Mouse (Mus musculus) intestine, embryonic 14.5 days (tissue): Measurements from ENCODE around the gene Cdh24. TPM values are rescaled to one million over a fixed set of nuclear protein-coding genes. Genes with fewer than 3 reads are reported as not detected.

ENCODE experiments used
- ATAC-seq: fragments of 200-750 bp; cut with Nextera tagmentation; replicated peaks from 2 replicates; pipeline ENCODE4 v1.8.0; 2017; ENCODE audit warnings: low read depth, moderate number of reproducible peaks, moderate TSS enrichment, moderate library complexity; ENCODE audit not compliant: low FRiP score, low TSS enrichment
- DNase-seq: peaks from one replicate; pipeline ENCODE4 v3.0.0-alpha.2; 2018; ENCODE audit warnings: low spot score
- H3K27ac ChIP-seq: fragments of 300-500 bp; sonication (generic); 2 replicates; pipeline ENCODE4 v1.5.1; 2014; ENCODE audit warnings: low read depth, mild to moderate bottlenecking, control low read depth
- H3K27me3 ChIP-seq: fragments of 300-500 bp; sonication (generic); replicated peaks from 2 replicates; pipeline ENCODE4 v1.6.1; 2014; ENCODE audit warnings: low read length, control low read depth; ENCODE audit not compliant: control insufficient read depth, insufficient read depth
- H3K36me3 ChIP-seq: fragments of 300-500 bp; sonication (generic); 2 replicates; pipeline ENCODE4 v1.6.1; 2014; ENCODE audit warnings: low read length, control low read depth; ENCODE audit not compliant: control insufficient read depth, insufficient read depth
- H3K4me1 ChIP-seq: fragments of 300-500 bp; sonication (generic); replicated peaks from 2 replicates; pipeline ENCODE4 v1.6.1; 2014; ENCODE audit warnings: low read length, control low read depth, mixed read lengths; ENCODE audit not compliant: control insufficient read depth, insufficient read depth
- H3K4me2 ChIP-seq: fragments of 300-500 bp; sonication (generic); 2 replicates; pipeline ENCODE4 v1.6.1; 2014; ENCODE audit warnings: low read length
- H3K4me3 ChIP-seq: fragments of 300-500 bp; sonication (generic); 2 replicates; pipeline ENCODE4 v1.5.1; 2014; ENCODE audit warnings: low read depth, low read length, control low read depth, mixed read lengths
- H3K9ac ChIP-seq: fragments of 300-500 bp; sonication (generic); 2 replicates; pipeline ENCODE4 v1.6.1; 2014; ENCODE audit warnings: mild to moderate bottlenecking, low read length
- H3K9me3 ChIP-seq: fragments of 300-500 bp; sonication (generic); 2 replicates; pipeline ENCODE4 v1.6.1; 2016; ENCODE audit warnings: low read length, control low read depth; ENCODE audit not compliant: control insufficient read depth
- WGBS: fragments of 180-500 bp; shearing (Covaris S2); extraction: QIAGEN DNeasy Blood & Tissue Kit; methylation state at CpG from one replicate; pipeline ENCODE4 v1.1.7; 2014; 5-methylcytosine and 5-hydroxymethylcytosine counted together
- polyA plus RNA-seq: library from polyadenylated mRNA; unstranded; fragments of >200 nt; fragmentation: Nextera tagmentation; extraction: Ambion mirVana; gene quantifications from 2 replicates; pipeline ENCODE4 v1.2.1, GENCODE M21; 2014

Cdh24 gene
- polyA plus RNA-seq, 1 experiment from 2014 or later = 4.0 TPM

GRCm38 (mm10) chr14:54638210-54638609 lies 3.0 kb downstream of the Cdh24 start:
- no peak overlapping the region for H3K4me2 ChIP-seq
- H3K9me3 ChIP-seq = no peaks in the 10 kb centered on the region
- WGBS = 76% methylated on average over 5 of the region's 5 CpGs
- no peak overlapping the region for H3K4me3 ChIP-seq
- no peaks in the 10 kb centered on the region for H3K27me3 ChIP-seq
- peaks cover 10% of the 10 kb centered on the region for H3K4me1 ChIP-seq
- peaks cover 37% of the 10 kb centered on the region for H3K36me3 ChIP-seq
- no peak overlapping the region for H3K27ac ChIP-seq
- ATAC-seq = no peak
- no peak for DNase-seq
- H3K9ac ChIP-seq = no peak overlapping the region

- ATAC-seq (no peak), DNase-seq (peak; percentile 74)
- no peak overlapping the region for H3K9ac ChIP-seq
- no peak overlapping the region for H3K27ac ChIP-seq
- H3K9me3 ChIP-seq = no peaks in the 10 kb centered on the region
- H3K4me1 ChIP-seq = peaks cover 10% of the 10 kb centered on the region
- WGBS = 59% methylated on average over 8 of the region's 8 CpGs
- no peak overlapping the region for H3K4me3 ChIP-seq
- H3K36me3 ChIP-seq = peaks cover 39% of the 10 kb centered on the region
- H3K27me3 ChIP-seq = no peaks in the 10 kb centered on the region
- no peak overlapping the region for H3K4me2 ChIP-seq
These were observed 4.2 kb downstream of the Cdh24 start for GRCm38 (mm10) chr14:54636954-54637353.

DNA sequence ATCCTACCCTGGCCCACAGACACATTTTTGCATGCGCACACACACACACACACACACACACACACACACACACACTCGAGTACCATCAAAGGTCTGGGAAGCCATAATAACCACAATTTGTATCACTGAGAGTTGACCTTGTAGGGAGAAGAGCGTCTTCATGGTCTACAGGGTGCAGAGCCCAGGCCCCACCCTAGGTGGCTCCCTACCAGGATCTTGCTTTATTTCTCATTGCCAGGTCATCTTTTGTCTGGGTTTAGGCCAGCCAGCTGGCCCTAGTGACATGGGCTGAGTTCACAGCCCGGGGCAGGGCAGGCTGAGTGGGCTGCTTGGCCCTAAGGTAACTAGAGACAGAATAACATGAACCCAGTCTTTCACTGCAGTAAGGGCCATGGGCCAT lies 7.0 kb downstream of the Cdh24 start:
- 86% methylated on average over 4 of the region's 4 CpGs for WGBS
- H3K4me1 ChIP-seq = no peaks in the 10 kb centered on the region
- H3K9me3 ChIP-seq = no peaks in the 10 kb centered on the region
- no peaks in the 10 kb centered on the region for H3K27me3 ChIP-seq
- DNase-seq (no peak), ATAC-seq (no peak)
- H3K4me3 ChIP-seq = no peak overlapping the region
- no peak overlapping the region for H3K9ac ChIP-seq
- no peak overlapping the region for H3K27ac ChIP-seq
- H3K4me2 ChIP-seq = no peak overlapping the region
- H3K36me3 ChIP-seq = peaks cover 46% of the 10 kb centered on the region

- ATAC-seq (no peak), DNase-seq (no peak)
- no peak overlapping the region for H3K4me3 ChIP-seq
- no peak overlapping the region for H3K27ac ChIP-seq
- H3K36me3 ChIP-seq = peaks cover 43% of the 10 kb centered on the region
- WGBS = 93% methylated on average over 37 of the region's 37 CpGs
- no peaks in the 10 kb centered on the region for H3K9me3 ChIP-seq
- H3K9ac ChIP-seq = no peak overlapping the region
- H3K4me2 ChIP-seq = no peak overlapping the region
- no peaks in the 10 kb centered on the region for H3K4me1 ChIP-seq
- H3K27me3 ChIP-seq = no peaks in the 10 kb centered on the region
These were observed 8.9 kb downstream of the Cdh24 start for GRCm38 (mm10) chr14:54632252-54632651.

DNA sequence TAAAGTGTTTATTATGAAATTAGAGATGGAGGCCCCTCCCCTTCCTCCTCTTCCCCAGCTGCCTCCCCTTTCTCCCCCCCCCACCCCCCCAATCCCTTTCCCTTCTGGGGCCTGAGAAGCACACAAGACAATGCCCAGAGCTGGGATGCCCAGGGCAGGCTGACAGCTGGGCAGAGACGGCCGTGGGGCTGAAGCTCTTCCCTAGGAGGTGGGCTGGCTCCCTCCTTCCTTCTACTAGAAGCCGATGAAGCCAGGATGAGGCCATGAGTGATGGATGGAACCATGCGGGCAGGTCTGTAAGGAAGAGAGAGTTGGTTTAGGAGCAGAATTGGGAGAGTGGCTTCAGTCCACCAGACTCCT lies 9.9 kb downstream of the Cdh24 start:
- Histone ChIP-seq H3K4me3 (no peak overlapping the region), H3K27ac (no peak overlapping the region), H3K9me3 (no peaks in the 10 kb centered on the region), H3K27me3 (no peaks in the 10 kb centered on the region), H3K9ac (no peak overlapping the region), H3K4me1 (no peaks in the 10 kb centered on the region), H3K4me2 (no peak overlapping the region), H3K36me3 (peaks cover 36% of the 10 kb centered on the region)
- peak; percentile 55; the same call in 1 of the 2 replicates for ATAC-seq
- no peak for DNase-seq
- WGBS = 53% methylated on average over 4 of the region's 4 CpGs

GRCm38 (mm10) chr14:54630583-54631239 lies 10.5 kb downstream of the Cdh24 start:
- H3K27ac ChIP-seq = no peak overlapping the region
- WGBS = 80% methylated on average over 11 of the region's 11 CpGs
- no peaks in the 10 kb centered on the region for H3K27me3 ChIP-seq
- no peak overlapping the region for H3K9ac ChIP-seq
- H3K9me3 ChIP-seq = no peaks in the 10 kb centered on the region
- H3K4me2 ChIP-seq = no peak overlapping the region
- peak; percentile 25; the same call in 1 of the 2 replicates for ATAC-seq
- peaks cover 31% of the 10 kb centered on the region for H3K36me3 ChIP-seq
- H3K4me3 ChIP-seq = no peak overlapping the region
- no peaks in the 10 kb centered on the region for H3K4me1 ChIP-seq
- no peak for DNase-seq

DNA sequence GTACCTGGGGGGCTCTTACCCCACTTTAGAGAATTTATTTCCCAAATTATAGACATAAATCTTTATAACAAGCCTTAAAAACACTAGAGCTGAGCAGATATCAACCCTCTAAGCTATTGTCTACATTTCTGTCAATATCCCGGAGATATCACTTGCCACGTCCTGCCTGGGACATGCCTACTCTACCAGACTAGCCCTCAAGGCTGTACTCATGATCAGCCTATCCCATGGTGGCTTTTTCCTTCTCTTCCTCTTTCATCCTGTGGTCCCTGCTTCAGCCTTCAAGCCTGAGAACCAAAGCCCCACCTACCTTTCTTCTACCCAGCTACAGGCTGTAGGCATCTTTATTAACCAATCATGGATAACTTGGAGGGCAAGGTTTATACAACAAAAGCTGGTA lies 11.4 kb downstream of the Cdh24 start:
- Histone ChIP-seq H3K4me2 (no peak overlapping the region), H3K4me1 (no peaks in the 10 kb centered on the region), H3K4me3 (no peak overlapping the region), H3K27me3 (no peaks in the 10 kb centered on the region), H3K9me3 (no peaks in the 10 kb centered on the region), H3K27ac (no peak overlapping the region), H3K36me3 (peaks cover 30% of the 10 kb centered on the region), H3K9ac (no peak overlapping the region)
- ATAC-seq (no peak), DNase-seq (no peak)
- WGBS = 91% methylated on average over 2 of the region's 2 CpGs

DNA sequence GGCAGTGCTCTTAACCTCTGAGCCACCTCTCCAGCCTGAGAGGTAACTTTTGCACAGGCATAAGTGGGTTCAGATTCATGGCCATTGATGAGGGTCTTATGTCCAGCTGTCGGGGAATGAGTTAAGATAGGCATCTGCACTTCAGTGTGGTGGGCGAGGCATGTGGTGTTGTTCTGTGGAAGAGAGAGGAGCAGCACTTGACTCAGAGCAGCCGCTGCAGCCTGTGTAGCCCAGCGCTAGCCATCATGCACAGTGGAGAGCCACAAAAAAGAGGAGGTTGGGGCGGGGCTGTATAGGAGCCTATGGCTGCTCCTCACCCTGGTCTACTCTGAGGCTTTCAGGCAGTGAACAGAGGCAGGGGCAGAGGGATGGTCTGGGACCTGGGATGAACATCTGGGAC lies 13.1 kb downstream of the Cdh24 start:
- Histone ChIP-seq H3K4me3 (no peak overlapping the region), H3K27me3 (no peaks in the 10 kb centered on the region), H3K4me2 (no peak overlapping the region), H3K4me1 (no peaks in the 10 kb centered on the region), H3K36me3 (peaks cover 18% of the 10 kb centered on the region), H3K27ac (no peak overlapping the region), H3K9ac (no peak overlapping the region), H3K9me3 (no peaks in the 10 kb centered on the region)
- DNase-seq (no peak), ATAC-seq (no peak)
- WGBS = 65% methylated on average over 5 of the region's 5 CpGs

DNA sequence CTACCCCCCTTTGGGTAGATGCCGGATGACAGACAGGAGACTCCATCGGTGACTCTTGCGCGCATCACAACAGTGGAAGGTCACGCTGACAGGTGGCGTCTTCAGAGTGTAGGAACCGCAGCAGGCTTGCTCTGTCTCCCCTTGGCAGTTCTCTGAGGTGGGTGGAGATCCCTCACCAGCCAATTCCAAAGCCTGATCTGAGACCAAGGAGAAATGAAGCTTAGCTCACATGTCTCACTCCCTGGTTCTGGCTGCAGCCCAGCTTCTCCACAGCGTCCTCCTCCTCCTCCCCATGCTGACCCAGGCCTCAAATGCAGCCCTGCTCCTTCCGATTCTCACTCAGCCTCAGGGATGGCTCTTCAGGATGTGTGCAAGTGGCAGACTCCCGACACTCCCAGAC lies 16.2 kb downstream of the Cdh24 start:
- no peak for ATAC-seq
- Histone ChIP-seq H3K4me1 (no peaks in the 10 kb centered on the region), H3K36me3 (no peaks in the 10 kb centered on the region), H3K9ac (no peak overlapping the region), H3K4me3 (no peak overlapping the region), H3K9me3 (no peaks in the 10 kb centered on the region), H3K27ac (no peak overlapping the region), H3K27me3 (no peaks in the 10 kb centered on the region), H3K4me2 (no peak overlapping the region)
- WGBS = 73% methylated on average over 10 of the region's 10 CpGs
- DNase-seq = no peak
